Mouse (Mus musculus): Measurements from ENCODE around the gene 6430548M08Rik.
A peak's percentile ranks its signal among the peaks of the same experiment; 100 is the strongest.

The 6430548M08Rik gene

GRCm38 (mm10) chr8:120192118-120192517 is 78.2 kb downstream of the 6430548M08Rik start:
- no peaks in the 10 kb centered on the region for H3K27me3 ChIP-seq (ENCODE audit: insufficient read depth, low read length)
- H3K4me1 ChIP-seq (replicated peaks; ENCODE audit: low read depth, low read length), result 0 out of 2 replicates have a peak, but pooled peaks cover 2% of the 10 kb centered on the region
- no peaks in the 10 kb centered on the region for H3K36me3 ChIP-seq (ENCODE audit: insufficient read depth, low read length)
- no peak for TF ChIP-seq NANOG (IDR thresholded peaks at IDR 0.05; ENCODE audit: borderline replicate concordance, low read length)
- TF ChIP-seq CTCF (conservative IDR thresholded peaks at IDR 0.05; ENCODE audit: low read length), result no peak
- TF ChIP-seq POU5F1 (IDR thresholded peaks at IDR 0.05; ENCODE audit: borderline replicate concordance, low read length), result no peak
- H3K9me3 ChIP-seq (ENCODE audit: low read length), result peaks cover 32% of the 10 kb centered on the region
- H3K4me3 ChIP-seq (replicated peaks; ENCODE audit: low read length), result 0 out of 2 replicates have a peak overlapping the region, but pooled peaks have one; percentile 45

GRCm38 (mm10) chr8:120201351-120201750 is 87.4 kb downstream of the 6430548M08Rik start:
- TF ChIP-seq NANOG (IDR thresholded peaks at IDR 0.05; ENCODE audit: borderline replicate concordance, low read length) (no peak), POU5F1 (IDR thresholded peaks at IDR 0.05; ENCODE audit: borderline replicate concordance, low read length) (no peak), CTCF (conservative IDR thresholded peaks at IDR 0.05; ENCODE audit: low read length) (no peak)

DNA sequence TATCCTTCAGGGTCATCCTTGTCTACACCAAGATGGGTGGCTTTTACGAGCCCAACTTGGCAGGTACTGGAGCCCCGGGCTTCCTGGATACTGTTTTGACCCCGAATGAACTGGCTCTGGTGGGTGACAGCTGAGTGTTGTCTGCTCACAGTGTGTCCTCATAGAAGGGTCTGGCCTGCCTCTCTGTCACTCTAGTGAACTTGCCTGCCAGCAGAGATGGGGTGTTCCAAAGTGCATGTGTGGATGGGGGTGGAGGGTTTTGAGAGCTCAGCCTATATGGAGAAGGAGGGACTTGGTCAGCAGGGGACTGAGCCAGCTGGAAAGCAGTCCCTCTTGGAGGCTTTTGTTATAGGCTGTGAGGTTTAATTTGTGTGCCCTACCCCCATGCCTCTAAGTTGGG is 88.6 kb downstream of the 6430548M08Rik start:
- no peak overlapping the region for H3K4me3 ChIP-seq (replicated peaks; ENCODE audit: low read length)
- H3K36me3 ChIP-seq (ENCODE audit: insufficient read depth, low read length), result no peaks in the 10 kb centered on the region
- TF ChIP-seq NANOG (IDR thresholded peaks at IDR 0.05; ENCODE audit: borderline replicate concordance, low read length), result no peak
- TF ChIP-seq CTCF (conservative IDR thresholded peaks at IDR 0.05; ENCODE audit: low read length), result no peak
- no peak for TF ChIP-seq POU5F1 (IDR thresholded peaks at IDR 0.05; ENCODE audit: borderline replicate concordance, low read length)

More at GRCm38 (mm10) chr8:120201351-120201750, 87.4 kb downstream of the 6430548M08Rik start:
- Histone ChIP-seq H3K9me3 (ENCODE audit: low read length) (peaks cover 38% of the 10 kb centered on the region), H3K4me1 (replicated peaks; ENCODE audit: low read depth, low read length) (no peaks in the 10 kb centered on the region), H3K4me3 (replicated peaks; ENCODE audit: low read length) (no peak overlapping the region), H3K36me3 (ENCODE audit: insufficient read depth, low read length) (no peaks in the 10 kb centered on the region), H3K27me3 (ENCODE audit: insufficient read depth, low read length) (0 out of 2 replicates have a peak, but pooled peaks cover 5% of the 10 kb centered on the region)

GRCm38 (mm10) chr8:120204736-120205360 is 90.9 kb downstream of the 6430548M08Rik start:
- Histone ChIP-seq H3K4me1 (replicated peaks; ENCODE audit: low read depth, low read length) (peaks cover 8% of the 10 kb centered on the region; the same call in 1 of the 2 replicates), H3K27me3 (ENCODE audit: insufficient read depth, low read length) (0 out of 2 replicates have a peak, but pooled peaks cover 5% of the 10 kb centered on the region), H3K36me3 (ENCODE audit: insufficient read depth, low read length) (no peaks in the 10 kb centered on the region), H3K9me3 (ENCODE audit: low read length) (peaks cover 31% of the 10 kb centered on the region), H3K4me3 (replicated peaks; ENCODE audit: low read length) (no peak overlapping the region)
- TF ChIP-seq CTCF (conservative IDR thresholded peaks at IDR 0.05; ENCODE audit: low read length), result no peak
- no peak for TF ChIP-seq POU5F1 (IDR thresholded peaks at IDR 0.05; ENCODE audit: borderline replicate concordance, low read length)
- TF ChIP-seq NANOG (IDR thresholded peaks at IDR 0.05; ENCODE audit: borderline replicate concordance, low read length), result no peak

More for the DNA sequence above, 88.6 kb downstream of the 6430548M08Rik start:
- Histone ChIP-seq H3K27me3 (ENCODE audit: insufficient read depth, low read length) (0 out of 2 replicates have a peak, but pooled peaks cover 5% of the 10 kb centered on the region), H3K9me3 (ENCODE audit: low read length) (peaks cover 38% of the 10 kb centered on the region), H3K4me1 (replicated peaks; ENCODE audit: low read depth, low read length) (no peaks in the 10 kb centered on the region)

GRCm38 (mm10) chr8:120205916-120206315 is 92.0 kb downstream of the 6430548M08Rik start:
- Histone ChIP-seq H3K36me3 (ENCODE audit: insufficient read depth, low read length) (no peaks in the 10 kb centered on the region), H3K9me3 (ENCODE audit: low read length) (peaks cover 20% of the 10 kb centered on the region), H3K27me3 (ENCODE audit: insufficient read depth, low read length) (0 out of 2 replicates have a peak, but pooled peaks cover 5% of the 10 kb centered on the region), H3K4me3 (replicated peaks; ENCODE audit: low read length) (no peak overlapping the region), H3K4me1 (replicated peaks; ENCODE audit: low read depth, low read length) (peaks cover 9% of the 10 kb centered on the region; the same call in 1 of the 2 replicates)
- TF ChIP-seq POU5F1 (IDR thresholded peaks at IDR 0.05; ENCODE audit: borderline replicate concordance, low read length), result no peak
- TF ChIP-seq CTCF (conservative IDR thresholded peaks at IDR 0.05; ENCODE audit: low read length), result no peak

DNA sequence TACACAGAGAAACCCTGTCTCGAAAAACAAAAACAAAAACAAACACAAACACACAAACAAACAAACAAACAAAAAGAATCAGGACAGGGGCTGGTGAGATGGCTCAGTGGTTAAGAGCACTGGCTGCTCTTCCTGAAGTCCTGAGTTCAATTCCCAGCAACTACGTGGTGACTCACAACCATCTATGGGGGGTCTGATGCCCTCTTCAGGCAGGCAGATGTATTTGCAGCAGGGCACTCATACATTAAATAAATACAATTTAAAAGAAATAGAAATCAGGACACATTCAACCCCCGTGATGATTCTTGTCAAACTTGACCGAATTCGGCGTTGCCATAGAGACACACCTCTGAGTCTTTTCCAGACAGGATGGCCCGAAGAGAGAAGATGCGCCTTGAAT is 93.4 kb downstream of the 6430548M08Rik start:
- Histone ChIP-seq H3K27me3 (ENCODE audit: insufficient read depth, low read length) (0 out of 2 replicates have a peak, but pooled peaks cover 5% of the 10 kb centered on the region), H3K4me1 (replicated peaks; ENCODE audit: low read depth, low read length) (peaks cover 17% of the 10 kb centered on the region; the same call in 1 of the 2 replicates), H3K36me3 (ENCODE audit: insufficient read depth, low read length) (no peaks in the 10 kb centered on the region), H3K9me3 (ENCODE audit: low read length) (peaks cover 6% of the 10 kb centered on the region), H3K4me3 (replicated peaks; ENCODE audit: low read length) (no peak overlapping the region)
- TF ChIP-seq CTCF (conservative IDR thresholded peaks at IDR 0.05; ENCODE audit: low read length) (peak; percentile 30), POU5F1 (IDR thresholded peaks at IDR 0.05; ENCODE audit: borderline replicate concordance, low read length) (no peak), NANOG (IDR thresholded peaks at IDR 0.05; ENCODE audit: borderline replicate concordance, low read length) (no peak)

- TF ChIP-seq POU5F1 (IDR thresholded peaks at IDR 0.05; ENCODE audit: borderline replicate concordance, low read length) (no peak), NANOG (IDR thresholded peaks at IDR 0.05; ENCODE audit: borderline replicate concordance, low read length) (no peak), CTCF (conservative IDR thresholded peaks at IDR 0.05; ENCODE audit: low read length) (no peak)
- no peaks in the 10 kb centered on the region for H3K9me3 ChIP-seq (ENCODE audit: low read length)
- H3K36me3 ChIP-seq (ENCODE audit: insufficient read depth, low read length), result no peaks in the 10 kb centered on the region
- peak overlapping the region; percentile 37; the same call in 1 of the 2 replicates for H3K4me3 ChIP-seq (replicated peaks; ENCODE audit: low read length)
- 0 out of 2 replicates have a peak, but pooled peaks cover 5% of the 10 kb centered on the region for H3K27me3 ChIP-seq (ENCODE audit: insufficient read depth, low read length)
- peaks cover 17% of the 10 kb centered on the region; the same call in 1 of the 2 replicates for H3K4me1 ChIP-seq (replicated peaks; ENCODE audit: low read depth, low read length)
These were observed 94.2 kb downstream of the 6430548M08Rik start for GRCm38 (mm10) chr8:120208113-120208512.

DNA sequence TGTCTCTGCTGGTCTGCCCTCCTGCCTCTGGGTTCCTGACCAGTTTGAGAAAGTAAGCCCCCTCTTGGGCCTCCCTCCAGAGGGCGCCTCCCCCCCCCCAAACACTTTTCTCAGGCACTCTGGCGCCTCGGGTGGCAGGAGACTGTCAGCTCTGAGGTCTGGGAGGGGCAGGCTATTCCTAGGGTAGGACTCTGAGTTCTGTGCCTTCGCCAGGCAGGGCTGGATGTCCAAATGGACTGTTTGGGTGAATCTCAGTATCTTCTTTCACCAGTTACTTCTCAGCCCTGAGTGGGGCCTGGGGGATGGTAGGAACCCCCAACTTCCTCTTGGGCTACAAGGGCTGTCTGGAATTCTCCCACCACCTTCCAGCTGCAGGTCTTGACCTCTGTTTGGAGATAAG is 97.4 kb downstream of the 6430548M08Rik start:
- H3K27me3 ChIP-seq (ENCODE audit: insufficient read depth, low read length), result no peaks in the 10 kb centered on the region
- H3K9me3 ChIP-seq (ENCODE audit: low read length), result no peaks in the 10 kb centered on the region
- H3K36me3 ChIP-seq (ENCODE audit: insufficient read depth, low read length), result no peaks in the 10 kb centered on the region
- TF ChIP-seq NANOG (IDR thresholded peaks at IDR 0.05; ENCODE audit: borderline replicate concordance, low read length) (no peak), CTCF (conservative IDR thresholded peaks at IDR 0.05; ENCODE audit: low read length) (no peak), POU5F1 (IDR thresholded peaks at IDR 0.05; ENCODE audit: borderline replicate concordance, low read length) (no peak)
- no peak overlapping the region for H3K4me3 ChIP-seq (replicated peaks; ENCODE audit: low read length)
- H3K4me1 ChIP-seq (replicated peaks; ENCODE audit: low read depth, low read length), result peaks cover 17% of the 10 kb centered on the region; the same call in 1 of the 2 replicates

All from E14TG2a.4 (cell line).